Mouse (Mus musculus): ENCODE measurements around the gene Ptpn6. TPM values are rescaled to one million over a fixed set of nuclear protein-coding genes. Genes with fewer than 3 reads are reported as not detected.
"Not testable (repeated sequence)": the region's sequence is repeated elsewhere in the genome, so short reads cannot be mapped to it uniquely, and the experiment has no call there.

Gene Ptpn6
- polyA plus RNA-seq, 1 experiment, result 281 TPM

DNA sequence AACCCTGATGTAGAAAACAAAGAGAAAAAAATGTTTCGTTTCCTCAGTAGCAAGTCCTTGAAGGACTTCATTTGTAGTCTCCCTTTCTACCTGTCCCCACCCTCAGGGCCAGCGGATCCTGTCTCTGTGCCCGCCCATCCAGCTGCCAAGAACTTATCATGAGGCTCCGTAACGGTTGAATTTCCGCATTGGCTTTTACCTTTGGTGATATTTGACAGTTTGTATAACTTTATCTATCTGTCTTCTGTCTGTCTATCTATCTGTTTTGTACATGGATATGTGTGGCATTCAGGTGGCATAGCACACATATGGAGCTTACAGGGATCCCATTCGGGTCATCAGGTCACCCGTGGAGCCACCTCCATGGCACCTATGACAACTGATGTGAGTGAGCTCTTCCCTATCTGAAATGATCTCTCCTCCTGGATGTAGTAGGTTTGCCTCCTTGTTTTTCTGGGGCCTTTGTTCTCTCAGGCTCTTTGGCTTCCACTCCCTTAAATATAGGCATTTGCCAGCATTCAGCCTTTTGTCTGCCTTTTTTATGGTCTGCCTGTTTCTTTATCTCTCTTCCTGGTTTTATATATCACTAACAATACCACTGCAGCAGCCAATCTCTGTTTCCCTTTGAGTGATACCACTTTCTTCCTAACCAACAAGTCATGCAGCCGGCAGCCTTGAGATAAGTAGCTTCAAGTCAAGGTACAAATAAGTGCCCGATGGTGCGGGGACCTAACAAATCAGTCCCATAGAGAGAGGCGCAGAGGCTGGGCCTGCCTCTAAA, 52.7 kb downstream of the Ptpn6 start:
- Histone ChIP-seq H3K4me3 (ENCODE audit: extremely low read depth, insufficient read depth, insufficient read length) (no peak overlapping the region), H3K4me1 (ENCODE audit: control insufficient read depth, insufficient read depth, insufficient read length) (peaks cover 13% of the 10 kb centered on the region), H3K27ac (ENCODE audit: insufficient read depth, low read length) (no peak overlapping the region), H3K27me3 (ENCODE audit: control insufficient read depth, insufficient read depth, low read length) (no peaks in the 10 kb centered on the region), H3K36me3 (ENCODE audit: control insufficient read depth, insufficient read depth, low read length) (no peaks in the 10 kb centered on the region)
- no peak for DNase-seq (ENCODE audit: low read depth in 1 of 2, low spot score in 2 of 2)
- TF ChIP-seq CTCF (IDR thresholded peaks at IDR 0.05; ENCODE audit: extremely low read depth, insufficient read depth, insufficient read length, insufficient replicate concordance) (no peak), POLR2A (IDR thresholded peaks at IDR 0.05; ENCODE audit: low read depth, low read length) (no peak)
- 78% methylated on average over 12 of the region's 12 CpGs for WGBS

GRCm38 (mm10) chr6:124683591-124684417, 54.7 kb downstream of the Ptpn6 start:
- WGBS, result 58% methylated on average over 14 of the region's 14 CpGs
- Histone ChIP-seq H3K27ac (ENCODE audit: insufficient read depth, low read length) (no peak overlapping the region), H3K4me3 (ENCODE audit: extremely low read depth, insufficient read depth, insufficient read length) (no peak overlapping the region), H3K27me3 (ENCODE audit: control insufficient read depth, insufficient read depth, low read length) (no peaks in the 10 kb centered on the region), H3K36me3 (ENCODE audit: control insufficient read depth, insufficient read depth, low read length) (peaks cover 1% of the 10 kb centered on the region; the same call in 1 of the 2 replicates), H3K4me1 (ENCODE audit: control insufficient read depth, insufficient read depth, insufficient read length) (peaks cover 13% of the 10 kb centered on the region)
- no peak for DNase-seq (ENCODE audit: low read depth in 1 of 2, low spot score in 2 of 2)
- TF ChIP-seq POLR2A (IDR thresholded peaks at IDR 0.05; ENCODE audit: low read depth, low read length) (no peak), CTCF (IDR thresholded peaks at IDR 0.05; ENCODE audit: extremely low read depth, insufficient read depth, insufficient read length, insufficient replicate concordance) (no peak)

GRCm38 (mm10) chr6:124682291-124682690, 56.2 kb downstream of the Ptpn6 start:
- 68% methylated on average over 6 of the region's 6 CpGs for WGBS
- not testable (repeated sequence) for H3K4me1 ChIP-seq (ENCODE audit: control insufficient read depth, insufficient read depth, insufficient read length); H3K27me3 ChIP-seq (ENCODE audit: control insufficient read depth, insufficient read depth, low read length); H3K27ac ChIP-seq (ENCODE audit: insufficient read depth, low read length); DNase-seq (ENCODE audit: low read depth in 1 of 2, low spot score in 2 of 2); H3K4me3 ChIP-seq (ENCODE audit: extremely low read depth, insufficient read depth, insufficient read length); H3K36me3 ChIP-seq (ENCODE audit: control insufficient read depth, insufficient read depth, low read length)

DNA sequence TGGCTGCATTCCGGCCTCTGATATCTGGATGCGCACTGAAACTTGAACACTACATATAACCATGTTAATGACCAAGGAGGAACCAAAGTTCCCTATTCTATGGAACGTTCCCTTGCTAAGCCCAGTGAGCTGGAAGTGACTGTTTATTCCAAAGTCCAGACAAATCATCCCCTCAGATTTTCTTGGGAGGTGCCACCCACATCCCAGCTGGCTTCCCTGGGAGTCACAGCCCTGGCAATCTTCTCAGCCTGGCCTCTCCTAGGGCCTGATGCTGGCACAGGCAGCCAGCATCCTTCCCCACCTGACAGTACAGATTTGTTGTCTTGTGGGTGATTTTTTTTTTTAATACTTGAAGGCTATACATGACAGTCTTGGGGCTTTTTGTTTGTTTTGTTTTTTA, 59.0 kb downstream of the Ptpn6 start:
- TF ChIP-seq CTCF (IDR thresholded peaks at IDR 0.05; ENCODE audit: extremely low read depth, insufficient read depth, insufficient read length, insufficient replicate concordance) (no peak), POLR2A (IDR thresholded peaks at IDR 0.05; ENCODE audit: low read depth, low read length) (no peak)
- H3K4me3 ChIP-seq (ENCODE audit: extremely low read depth, insufficient read depth, insufficient read length), result no peak overlapping the region
- no peak overlapping the region; the same call in 1 of the 2 replicates for H3K27ac ChIP-seq (ENCODE audit: insufficient read depth, low read length)
- H3K4me1 ChIP-seq (ENCODE audit: control insufficient read depth, insufficient read depth, insufficient read length), result peaks cover 2% of the 10 kb centered on the region; the same call in 1 of the 2 replicates
- H3K27me3 ChIP-seq (ENCODE audit: control insufficient read depth, insufficient read depth, low read length), result no peaks in the 10 kb centered on the region
- no peak for DNase-seq (ENCODE audit: low read depth in 1 of 2, low spot score in 2 of 2)
- H3K36me3 ChIP-seq (ENCODE audit: control insufficient read depth, insufficient read depth, low read length), result peaks cover 2% of the 10 kb centered on the region
- WGBS, result 96% methylated on average over 3 of the region's 3 CpGs

- Histone ChIP-seq H3K36me3 (ENCODE audit: control insufficient read depth, insufficient read depth, low read length) (peaks cover 2% of the 10 kb centered on the region), H3K4me3 (ENCODE audit: extremely low read depth, insufficient read depth, insufficient read length) (no peak overlapping the region), H3K4me1 (ENCODE audit: control insufficient read depth, insufficient read depth, insufficient read length) (no peaks in the 10 kb centered on the region), H3K27me3 (ENCODE audit: control insufficient read depth, insufficient read depth, low read length) (no peaks in the 10 kb centered on the region), H3K27ac (ENCODE audit: insufficient read depth, low read length) (no peak overlapping the region)
- no peak for TF ChIP-seq POLR2A (IDR thresholded peaks at IDR 0.05; ENCODE audit: low read depth, low read length)
- no peak for TF ChIP-seq CTCF (IDR thresholded peaks at IDR 0.05; ENCODE audit: extremely low read depth, insufficient read depth, insufficient read length, insufficient replicate concordance)
- 96% methylated on average over 7 of the region's 7 CpGs for WGBS
- DNase-seq (ENCODE audit: low read depth in 1 of 2, low spot score in 2 of 2), result no peak
Measured at GRCm38 (mm10) chr6:124678769-124679168, 59.7 kb downstream of the Ptpn6 start.

DNA sequence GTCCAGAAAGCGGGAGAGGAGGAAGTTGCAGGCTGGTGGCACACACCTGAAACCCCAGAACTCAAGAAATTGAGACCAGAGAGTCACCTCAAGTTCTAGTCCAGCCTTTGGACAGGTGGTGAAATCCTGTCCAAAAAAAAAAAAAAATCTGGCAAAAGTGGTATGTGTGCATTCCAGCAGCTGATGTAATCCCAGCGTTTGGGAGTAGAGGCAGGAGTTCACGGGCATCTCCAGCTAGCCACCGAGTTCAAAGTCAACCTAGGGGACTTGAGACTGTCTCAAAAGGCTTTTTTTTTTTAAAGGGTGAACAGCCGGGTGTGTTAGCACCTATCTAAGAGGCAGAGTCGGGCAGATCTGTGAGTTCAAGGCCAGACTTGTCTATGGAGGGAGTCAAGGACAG, 62.3 kb downstream of the Ptpn6 start:
- DNase-seq (ENCODE audit: low read depth in 1 of 2, low spot score in 2 of 2), result no peak
- H3K27ac ChIP-seq (ENCODE audit: insufficient read depth, low read length), result no peak overlapping the region
- no peak for TF ChIP-seq CTCF (IDR thresholded peaks at IDR 0.05; ENCODE audit: extremely low read depth, insufficient read depth, insufficient read length, insufficient replicate concordance)
- TF ChIP-seq POLR2A (IDR thresholded peaks at IDR 0.05; ENCODE audit: low read depth, low read length), result no peak
- peaks cover 2% of the 10 kb centered on the region for H3K36me3 ChIP-seq (ENCODE audit: control insufficient read depth, insufficient read depth, low read length)
- WGBS, result 92% methylated on average over 6 of the region's 6 CpGs
- H3K4me1 ChIP-seq (ENCODE audit: control insufficient read depth, insufficient read depth, insufficient read length), result no peaks in the 10 kb centered on the region
- H3K27me3 ChIP-seq (ENCODE audit: control insufficient read depth, insufficient read depth, low read length), result no peaks in the 10 kb centered on the region
- H3K4me3 ChIP-seq (ENCODE audit: extremely low read depth, insufficient read depth, insufficient read length), result no peak overlapping the region

- Histone ChIP-seq H3K4me3 (ENCODE audit: extremely low read depth, insufficient read depth, insufficient read length) (no peak overlapping the region), H3K27me3 (ENCODE audit: control insufficient read depth, insufficient read depth, low read length) (no peaks in the 10 kb centered on the region), H3K4me1 (ENCODE audit: control insufficient read depth, insufficient read depth, insufficient read length) (no peaks in the 10 kb centered on the region), H3K36me3 (ENCODE audit: control insufficient read depth, insufficient read depth, low read length) (peaks cover 2% of the 10 kb centered on the region), H3K27ac (ENCODE audit: insufficient read depth, low read length) (no peak overlapping the region)
- TF ChIP-seq POLR2A (IDR thresholded peaks at IDR 0.05; ENCODE audit: low read depth, low read length), result no peak
- no peak for TF ChIP-seq CTCF (IDR thresholded peaks at IDR 0.05; ENCODE audit: extremely low read depth, insufficient read depth, insufficient read length, insufficient replicate concordance)
- no peak for DNase-seq (ENCODE audit: low read depth in 1 of 2, low spot score in 2 of 2)
- WGBS, result 93% methylated on average over 7 of the region's 7 CpGs
Measured at GRCm38 (mm10) chr6:124674591-124674990, 63.9 kb downstream of the Ptpn6 start.

Data from spleen, adult 2 months (tissue).